Mouse (Mus musculus) lung, embryonic 15.5 days (tissue): ENCODE data around the gene Fgfr2. TPM values are rescaled to one million over a fixed set of nuclear protein-coding genes. Genes with fewer than 3 reads are reported as not detected.

Experiments used
- ATAC-seq: fragments of 200-750 bp; cut with Nextera tagmentation; 2 replicates; pipeline ENCODE4 v1.8.0; 2017; ENCODE audit warnings: moderate number of reproducible peaks, borderline replicate concordance; ENCODE audit not compliant: low FRiP score, low TSS enrichment; ENCODE audit errors: extremely low read depth
- H3K27ac ChIP-seq: fragments of 300-500 bp; sonication (generic); 2 replicates; pipeline ENCODE4 v1.5.1; 2015; ENCODE audit warnings: moderate library complexity, mild to moderate bottlenecking, inconsistent platforms
- H3K27me3 ChIP-seq: fragments of 300-500 bp; sonication (generic); 2 replicates; pipeline ENCODE4 v1.6.1; 2015; ENCODE audit warnings: inconsistent platforms
- H3K36me3 ChIP-seq: fragments of 300-500 bp; sonication (generic); 2 replicates; pipeline ENCODE4 v1.6.1; 2015; ENCODE audit warnings: inconsistent platforms
- H3K4me1 ChIP-seq: fragments of 300-500 bp; sonication (generic); 2 replicates; pipeline ENCODE4 v1.6.1; 2015; ENCODE audit warnings: inconsistent platforms
- H3K4me2 ChIP-seq: fragments of 300-500 bp; sonication (generic); 2 replicates; pipeline ENCODE4 v1.6.1; 2015; ENCODE audit warnings: inconsistent platforms, mild to moderate bottlenecking, moderate library complexity
- H3K4me3 ChIP-seq: fragments of 300-500 bp; sonication (generic); 2 replicates; pipeline ENCODE4 v1.5.1; 2015; ENCODE audit warnings: mild to moderate bottlenecking, inconsistent platforms
- H3K9ac ChIP-seq: fragments of 300-500 bp; sonication (generic); 2 replicates; pipeline ENCODE4 v1.6.1; 2015; ENCODE audit warnings: inconsistent platforms
- H3K9me3 ChIP-seq: fragments of 300-500 bp; sonication (generic); 2 replicates; pipeline ENCODE4 v1.6.1; 2016; ENCODE audit warnings: inconsistent platforms
- WGBS: fragments of 180-500 bp; shearing (Covaris S2); methylation state at CpG from one replicate; pipeline ENCODE4 v1.1.7; 2015; 5-methylcytosine and 5-hydroxymethylcytosine counted together
- polyA plus RNA-seq: library from polyadenylated mRNA; unstranded; fragments of >200 nt; fragmentation: Nextera tagmentation; extraction: Ambion mirVana; gene quantifications from 2 replicates; pipeline ENCODE4 v1.2.1, GENCODE M21; 2015

Gene Fgfr2
- polyA plus RNA-seq, 1 experiment from 2014 or later, result 160 TPM

DNA sequence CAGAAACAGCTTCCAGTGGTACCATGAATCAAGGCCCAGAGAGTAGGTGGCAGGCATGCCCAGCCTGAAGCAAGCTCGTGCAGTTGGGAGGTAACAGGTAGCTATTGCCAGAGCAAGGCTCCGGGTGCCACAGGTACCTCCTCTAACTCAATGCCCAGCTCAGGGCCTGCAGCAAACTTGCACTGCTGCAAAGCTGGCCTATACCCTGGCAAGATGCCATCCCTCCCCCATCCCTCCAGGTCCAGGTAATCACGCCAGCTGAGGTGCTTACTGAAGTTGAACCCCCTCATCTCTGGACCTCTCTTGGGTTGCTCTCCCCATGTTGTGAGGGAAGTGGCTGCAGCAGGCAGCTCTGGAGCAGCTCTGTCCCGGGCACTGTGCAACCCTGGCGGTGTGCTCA, 464.5 kb downstream of the Fgfr2 start:
- Histone ChIP-seq H3K4me3 (no peak overlapping the region), H3K9me3 (no peaks in the 10 kb centered on the region), H3K36me3 (no peaks in the 10 kb centered on the region), H3K27ac (peak overlapping the region; percentile 89), H3K27me3 (no peaks in the 10 kb centered on the region), H3K4me2 (no peak overlapping the region), H3K9ac (no peak overlapping the region), H3K4me1 (peaks cover 73% of the 10 kb centered on the region)
- no peak for ATAC-seq
- 70% methylated on average over 5 of the region's 5 CpGs for WGBS

DNA sequence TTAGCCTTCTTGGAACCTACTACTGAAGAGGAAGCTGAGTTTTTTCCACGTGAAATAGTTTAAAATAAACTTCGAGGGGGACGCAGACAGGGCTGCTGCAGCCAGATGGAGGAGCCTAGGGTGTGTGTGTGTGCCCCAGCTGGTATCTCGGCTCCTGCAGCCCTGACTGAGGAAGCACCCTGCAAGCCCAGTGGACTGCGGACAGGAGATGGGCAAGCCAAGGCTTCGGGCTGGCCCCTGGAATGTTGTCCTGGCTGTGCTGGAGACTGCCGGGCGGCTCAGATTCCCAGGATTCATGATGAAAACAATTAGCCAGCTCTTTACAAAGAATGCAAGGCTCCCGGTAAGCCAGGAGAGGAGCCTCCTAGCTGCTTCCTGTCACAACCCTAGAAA, 465.1 kb downstream of the Fgfr2 start:
- no peak for ATAC-seq
- WGBS, result 4% methylated on average over 9 of the region's 9 CpGs
- H3K4me2 ChIP-seq, result no peak overlapping the region

DNA sequence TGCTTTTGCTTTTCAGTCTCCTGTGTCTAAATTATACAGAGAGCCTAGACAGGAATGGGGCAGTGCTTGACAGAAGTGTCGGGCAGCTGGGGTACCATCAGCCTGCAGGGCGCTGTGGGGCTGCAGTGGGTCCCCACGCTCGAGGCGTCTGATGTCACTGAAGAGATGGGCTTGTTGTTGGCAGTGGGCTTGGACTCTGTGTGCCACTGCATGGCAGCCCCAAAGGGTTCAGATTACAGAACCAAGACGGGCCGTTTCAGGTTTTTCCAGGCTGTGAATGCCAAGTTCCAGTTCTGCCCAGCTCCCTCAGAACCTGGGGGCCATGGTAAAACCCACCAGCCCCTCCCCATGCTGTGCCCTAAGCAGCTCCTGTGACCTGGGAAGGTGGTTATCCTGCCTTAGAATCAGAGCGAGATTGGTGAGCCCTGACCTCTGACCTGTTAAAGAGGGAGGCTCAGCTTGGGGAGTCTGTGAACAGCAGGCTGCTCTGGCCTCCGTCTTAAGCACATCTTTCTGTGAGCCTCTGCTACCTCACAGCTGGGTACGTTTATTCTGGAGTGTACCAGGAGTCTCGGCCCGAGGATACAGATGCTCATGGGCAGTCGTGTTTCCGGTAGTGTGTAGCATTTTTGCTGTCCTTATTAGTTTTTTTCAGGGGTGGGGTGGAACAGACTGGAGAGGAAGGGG, 465.6 kb downstream of the Fgfr2 start:
- Histone ChIP-seq H3K27me3 (no peaks in the 10 kb centered on the region), H3K4me2 (no peak overlapping the region), H3K4me1 (peaks cover 64% of the 10 kb centered on the region), H3K4me3 (no peak overlapping the region), H3K27ac (peak overlapping the region; percentile 89), H3K9ac (no peak overlapping the region; the same call in 1 of the 2 replicates), H3K36me3 (no peaks in the 10 kb centered on the region), H3K9me3 (no peaks in the 10 kb centered on the region)
- WGBS, result 40% methylated on average over 14 of the region's 14 CpGs
- no peak for ATAC-seq

More for the DNA sequence above, 465.1 kb downstream of the Fgfr2 start:
- Histone ChIP-seq H3K4me3 (no peak overlapping the region), H3K36me3 (no peaks in the 10 kb centered on the region), H3K27ac (peak overlapping the region; percentile 89), H3K4me1 (peaks cover 66% of the 10 kb centered on the region), H3K9me3 (no peaks in the 10 kb centered on the region), H3K9ac (no peak overlapping the region), H3K27me3 (no peaks in the 10 kb centered on the region)

DNA sequence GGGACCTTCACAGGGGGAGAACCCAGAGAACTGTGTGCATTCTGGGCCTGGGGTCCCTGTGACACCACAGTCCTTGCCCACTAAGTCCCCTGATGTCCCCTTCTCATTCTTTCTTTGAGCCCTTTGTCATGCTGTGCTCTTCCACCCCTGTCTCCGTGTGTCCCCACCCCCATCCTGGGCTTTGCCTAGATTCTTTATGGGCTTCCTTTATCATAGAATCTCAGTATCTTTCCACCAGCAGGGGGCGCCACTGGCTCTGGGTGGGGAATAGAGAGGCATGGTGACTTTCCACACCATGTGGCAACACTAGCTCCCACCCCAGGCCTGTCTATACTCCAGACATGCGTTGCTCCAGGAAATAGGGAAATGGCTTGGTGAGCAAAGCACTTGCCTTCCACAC, 466.6 kb downstream of the Fgfr2 start:
- Histone ChIP-seq H3K4me2 (no peak overlapping the region), H3K9ac (no peak overlapping the region), H3K36me3 (no peaks in the 10 kb centered on the region), H3K4me1 (peaks cover 54% of the 10 kb centered on the region), H3K27me3 (no peaks in the 10 kb centered on the region), H3K4me3 (no peak overlapping the region), H3K9me3 (no peaks in the 10 kb centered on the region), H3K27ac (peak overlapping the region; percentile 89)
- WGBS, result 5% methylated on average over 3 of the region's 3 CpGs
- ATAC-seq, result peak; percentile 36

DNA sequence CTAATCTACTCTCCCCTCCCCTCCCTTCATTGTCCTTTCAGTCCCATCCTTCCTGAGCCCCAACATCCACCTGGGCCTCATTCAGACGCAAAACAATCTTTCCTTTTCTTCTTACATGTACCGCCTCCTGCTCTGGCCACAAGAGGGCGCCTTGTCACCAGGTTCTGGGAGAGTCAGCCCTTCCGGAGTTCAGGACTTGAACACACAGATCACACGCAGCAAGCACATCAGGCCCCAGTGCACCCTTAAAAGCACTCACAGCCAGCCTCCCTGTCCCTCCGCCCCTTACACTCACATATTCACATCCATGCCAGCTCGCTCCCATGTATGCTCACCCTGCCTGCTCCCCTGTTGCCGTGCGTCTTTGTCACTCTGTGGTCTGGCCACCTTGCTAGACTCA, 467.1 kb downstream of the Fgfr2 start:
- H3K4me3 ChIP-seq, result no peak overlapping the region
- no peak overlapping the region for H3K4me2 ChIP-seq
- ATAC-seq, result peak; percentile 54; the same call in 1 of the 2 replicates
- H3K36me3 ChIP-seq, result no peaks in the 10 kb centered on the region
- no peak overlapping the region for H3K9ac ChIP-seq
- H3K27me3 ChIP-seq, result no peaks in the 10 kb centered on the region
- 16% methylated on average over 9 of the region's 9 CpGs for WGBS
- peaks cover 50% of the 10 kb centered on the region for H3K4me1 ChIP-seq
- H3K9me3 ChIP-seq, result no peaks in the 10 kb centered on the region
- peak overlapping the region; percentile 89 for H3K27ac ChIP-seq

DNA sequence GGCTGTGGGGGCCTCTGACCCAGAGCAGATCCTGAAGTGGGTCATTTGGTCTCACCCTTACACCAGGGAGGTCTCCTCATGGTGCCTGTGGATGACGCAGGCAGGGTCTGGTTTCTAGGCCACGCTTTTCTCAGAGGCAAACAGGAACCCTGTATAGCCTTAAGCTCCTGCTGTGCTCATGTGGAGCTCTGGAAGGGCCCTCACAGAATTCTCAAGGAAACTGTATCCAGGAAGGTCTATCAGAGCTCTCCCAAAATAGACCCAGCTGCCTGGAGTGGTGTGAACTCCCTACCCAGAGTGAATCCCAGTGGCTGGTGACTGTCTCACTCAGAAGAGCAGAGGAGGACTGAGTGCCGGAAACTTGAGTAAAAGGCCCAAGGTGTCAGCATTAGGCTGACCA, 468.7 kb downstream of the Fgfr2 start:
- no peaks in the 10 kb centered on the region for H3K27me3 ChIP-seq
- no peak overlapping the region for H3K27ac ChIP-seq
- H3K4me2 ChIP-seq, result no peak overlapping the region
- no peaks in the 10 kb centered on the region for H3K36me3 ChIP-seq
- H3K4me3 ChIP-seq, result no peak overlapping the region
- no peak overlapping the region for H3K9ac ChIP-seq
- H3K9me3 ChIP-seq, result no peaks in the 10 kb centered on the region
- no peak for ATAC-seq
- 82% methylated on average over 3 of the region's 3 CpGs for WGBS
- H3K4me1 ChIP-seq, result peaks cover 34% of the 10 kb centered on the region

DNA sequence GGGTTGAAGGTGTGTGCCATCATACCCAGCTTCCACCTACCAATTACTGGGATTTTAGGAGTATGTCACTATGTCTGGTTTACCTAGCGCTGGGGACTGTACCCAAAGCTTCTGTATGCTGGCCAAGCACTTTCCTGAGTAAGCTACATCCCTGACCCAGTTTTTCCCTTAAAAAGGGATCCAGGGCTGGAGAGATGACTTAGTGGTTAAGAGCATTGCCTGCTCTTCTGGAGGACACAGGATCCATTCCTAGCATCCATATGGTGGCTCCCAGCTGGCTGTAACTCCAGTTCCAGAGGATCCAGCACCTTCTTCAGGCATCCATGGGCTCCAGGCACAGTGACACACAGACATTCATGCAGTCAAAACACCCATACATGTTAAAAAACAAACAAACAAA, 476.6 kb downstream of the Fgfr2 start:
- ATAC-seq, result no peak
- no peak overlapping the region for H3K27ac ChIP-seq
- 100% methylated on average over 1 of the region's 1 CpGs for WGBS

DNA sequence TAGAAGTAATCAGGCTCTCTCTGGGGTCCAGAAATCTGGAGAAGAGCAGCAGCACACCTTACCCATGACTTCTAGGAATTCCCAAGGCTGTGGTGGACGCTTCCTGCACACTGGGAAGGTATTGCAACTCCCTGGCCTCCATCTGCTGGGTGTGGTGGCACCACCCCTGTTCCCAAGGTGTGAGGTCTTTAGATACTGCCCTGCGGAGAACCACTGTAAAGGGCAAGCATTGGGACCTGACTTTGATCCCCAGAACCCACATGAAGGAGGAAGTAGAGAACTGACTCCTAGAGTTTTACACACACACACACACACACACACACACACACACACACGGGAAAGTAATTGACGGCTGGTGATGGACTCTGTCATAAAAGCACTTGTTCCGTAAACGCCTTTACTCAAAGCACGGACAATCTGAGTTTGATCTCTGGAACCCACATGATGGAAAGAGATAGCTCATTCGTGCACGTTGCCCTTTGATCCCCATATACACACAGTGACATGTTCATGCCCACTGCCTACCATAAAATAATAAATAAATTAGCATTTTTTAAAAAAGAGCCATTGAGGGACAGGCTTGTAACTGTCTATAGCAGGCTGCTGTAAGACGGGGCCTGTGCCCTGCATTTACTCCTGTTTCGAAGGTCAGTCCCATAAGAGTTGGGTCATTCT, 478.4 kb downstream of the Fgfr2 start:
- no peaks in the 10 kb centered on the region for H3K9me3 ChIP-seq
- no peaks in the 10 kb centered on the region for H3K27me3 ChIP-seq
- H3K4me2 ChIP-seq, result no peak overlapping the region
- ATAC-seq, result no peak
- WGBS, result 74% methylated on average over 11 of the region's 11 CpGs
- no peak overlapping the region for H3K9ac ChIP-seq
- H3K27ac ChIP-seq, result no peak overlapping the region
- no peaks in the 10 kb centered on the region for H3K36me3 ChIP-seq
- no peak overlapping the region for H3K4me3 ChIP-seq
- no peaks in the 10 kb centered on the region for H3K4me1 ChIP-seq

More for the DNA sequence above, 476.6 kb downstream of the Fgfr2 start:
- Histone ChIP-seq H3K9me3 (no peaks in the 10 kb centered on the region), H3K4me2 (no peak overlapping the region), H3K4me1 (no peaks in the 10 kb centered on the region), H3K9ac (no peak overlapping the region), H3K27me3 (no peaks in the 10 kb centered on the region), H3K4me3 (no peak overlapping the region), H3K36me3 (no peaks in the 10 kb centered on the region)

DNA sequence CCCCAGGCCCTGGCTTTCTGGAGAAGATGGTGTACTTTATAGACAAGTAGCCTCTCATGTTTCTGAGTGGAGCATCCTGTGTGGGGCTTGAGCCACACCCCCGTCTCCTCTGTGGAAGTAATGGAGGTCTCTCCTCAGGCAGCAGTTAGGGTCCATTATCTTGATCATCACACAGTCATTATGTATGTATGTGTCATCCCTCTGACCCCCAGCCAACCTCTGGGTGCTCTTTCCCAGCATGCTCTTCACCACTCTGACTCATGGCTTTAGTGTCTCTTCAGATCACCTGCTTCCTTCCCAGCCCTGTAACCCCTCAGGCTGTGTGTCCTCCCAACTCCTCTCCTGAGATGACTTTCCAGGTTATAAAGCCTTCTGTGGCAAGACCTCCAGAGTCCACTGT, 481.5 kb downstream of the Fgfr2 start:
- Histone ChIP-seq H3K9me3 (no peaks in the 10 kb centered on the region), H3K27ac (no peak overlapping the region), H3K4me2 (no peak overlapping the region), H3K9ac (no peak overlapping the region), H3K4me3 (no peak overlapping the region), H3K36me3 (no peaks in the 10 kb centered on the region), H3K27me3 (no peaks in the 10 kb centered on the region), H3K4me1 (peaks cover 14% of the 10 kb centered on the region)
- WGBS, result 81% methylated on average over 1 of the region's 1 CpGs
- ATAC-seq, result no peak

DNA sequence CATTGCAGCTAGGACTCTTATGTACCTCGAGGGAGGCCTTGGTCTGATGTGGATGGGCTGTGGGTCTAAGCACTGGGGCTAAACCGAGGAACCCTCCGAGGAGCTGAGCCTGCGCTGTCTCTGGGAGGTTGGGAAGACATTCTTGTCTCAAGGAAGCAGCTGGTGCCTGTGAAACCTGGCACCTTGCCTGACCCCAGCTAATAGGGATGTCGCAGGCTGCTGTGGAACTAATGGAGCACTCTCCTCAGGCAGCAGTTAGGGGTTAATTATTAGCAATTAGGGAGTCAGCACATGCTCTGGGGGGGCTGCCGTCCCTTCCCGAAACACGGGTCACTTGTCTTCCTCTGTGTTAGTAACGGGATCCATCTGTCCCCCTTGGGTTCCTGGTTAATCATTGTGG, 482.2 kb downstream of the Fgfr2 start:
- Histone ChIP-seq H3K9ac (no peak overlapping the region), H3K4me3 (no peak overlapping the region), H3K4me1 (peaks cover 14% of the 10 kb centered on the region), H3K27ac (no peak overlapping the region), H3K36me3 (no peaks in the 10 kb centered on the region), H3K27me3 (no peaks in the 10 kb centered on the region), H3K9me3 (no peaks in the 10 kb centered on the region), H3K4me2 (no peak overlapping the region)
- 25% methylated on average over 9 of the region's 9 CpGs for WGBS
- ATAC-seq, result 0 out of 2 replicates have a peak, but pooled peaks have one; percentile 24

DNA sequence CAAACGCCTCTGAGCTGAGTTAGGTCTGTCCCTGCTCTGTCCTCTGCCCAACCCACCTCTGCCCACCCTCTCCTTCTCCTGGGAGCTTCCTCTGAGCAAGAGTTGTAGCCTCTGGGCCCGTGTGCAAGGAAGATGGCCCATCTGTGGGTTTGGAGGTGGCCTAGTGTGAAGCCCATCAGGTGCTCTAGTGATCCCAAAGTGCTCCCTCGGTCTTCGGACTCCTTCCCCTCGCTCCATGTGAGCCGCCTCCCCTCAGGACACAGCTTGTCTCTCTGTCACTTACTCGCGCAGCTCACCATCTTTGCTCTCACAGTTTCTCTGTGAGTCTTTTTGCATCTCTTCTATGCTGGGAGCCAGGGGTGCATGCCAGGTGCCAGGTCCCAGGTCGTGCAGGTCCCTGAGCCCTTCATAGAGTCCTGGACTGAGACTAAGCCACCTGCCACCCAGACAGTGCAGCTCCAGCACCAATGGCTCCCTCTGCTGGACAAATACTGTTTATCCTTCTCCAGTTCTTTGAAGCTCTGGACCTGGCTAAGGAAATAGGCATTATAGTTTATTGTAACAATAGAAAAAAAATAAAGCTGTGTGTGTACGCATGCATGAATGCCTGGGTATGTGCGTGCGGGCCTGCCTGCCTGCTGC, 484.6 kb downstream of the Fgfr2 start:
- peak; percentile 52; the same call in 1 of the 2 replicates for ATAC-seq

DNA sequence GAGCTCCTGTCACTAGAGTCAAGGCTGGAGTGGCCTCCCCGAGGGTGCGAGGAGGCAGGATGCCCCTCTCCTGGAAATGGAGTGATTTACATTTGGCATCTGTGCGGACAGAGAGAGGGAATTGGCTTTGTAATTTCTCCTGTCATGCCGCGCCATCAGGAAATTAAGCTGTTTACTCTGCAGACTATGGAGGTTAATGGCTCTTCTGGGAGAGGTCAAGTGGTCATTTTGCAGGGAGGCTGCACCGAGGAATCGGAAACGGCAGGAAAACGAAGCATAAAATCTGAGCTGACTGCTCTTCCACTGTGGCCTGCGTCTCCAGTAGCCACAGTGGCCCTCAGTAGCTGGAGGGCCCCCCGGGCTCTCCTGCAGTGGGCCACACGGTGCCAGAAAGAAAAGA, 485.9 kb downstream of the Fgfr2 start:
- Histone ChIP-seq H3K27me3 (no peaks in the 10 kb centered on the region), H3K9ac (no peak overlapping the region), H3K4me1 (peaks cover 14% of the 10 kb centered on the region), H3K9me3 (no peaks in the 10 kb centered on the region), H3K27ac (no peak overlapping the region), H3K36me3 (no peaks in the 10 kb centered on the region), H3K4me2 (no peak overlapping the region), H3K4me3 (no peak overlapping the region)
- 15% methylated on average over 12 of the region's 12 CpGs for WGBS
- ATAC-seq, result no peak

More for the DNA sequence above, 484.6 kb downstream of the Fgfr2 start:
- H3K4me3 ChIP-seq, result no peak overlapping the region
- 55% methylated on average over 12 of the region's 12 CpGs for WGBS
- peaks cover 14% of the 10 kb centered on the region for H3K4me1 ChIP-seq
- no peak overlapping the region for H3K27ac ChIP-seq
- no peak overlapping the region for H3K4me2 ChIP-seq
- H3K36me3 ChIP-seq, result no peaks in the 10 kb centered on the region
- no peak overlapping the region for H3K9ac ChIP-seq
- no peaks in the 10 kb centered on the region for H3K9me3 ChIP-seq
- no peaks in the 10 kb centered on the region for H3K27me3 ChIP-seq
